Mouse (Mus musculus) 3134 (cell line): ENCODE measurements around the gene Dnajc7.
A peak's percentile ranks its signal among the peaks of the same experiment; 100 is the strongest.
"Not testable (repeated sequence)": the region's sequence is repeated elsewhere in the genome, so short reads cannot be mapped to it uniquely, and the experiment has no call there.

ENCODE experiments used
- DNase-seq: peaks from one replicate; pipeline ENCODE4 v3.0.0-alpha.2; 2011; ENCODE audit warnings: low spot score; ENCODE audit not compliant: insufficient read length; ENCODE audit errors: extremely low read depth

Dnajc7 gene

DNA sequence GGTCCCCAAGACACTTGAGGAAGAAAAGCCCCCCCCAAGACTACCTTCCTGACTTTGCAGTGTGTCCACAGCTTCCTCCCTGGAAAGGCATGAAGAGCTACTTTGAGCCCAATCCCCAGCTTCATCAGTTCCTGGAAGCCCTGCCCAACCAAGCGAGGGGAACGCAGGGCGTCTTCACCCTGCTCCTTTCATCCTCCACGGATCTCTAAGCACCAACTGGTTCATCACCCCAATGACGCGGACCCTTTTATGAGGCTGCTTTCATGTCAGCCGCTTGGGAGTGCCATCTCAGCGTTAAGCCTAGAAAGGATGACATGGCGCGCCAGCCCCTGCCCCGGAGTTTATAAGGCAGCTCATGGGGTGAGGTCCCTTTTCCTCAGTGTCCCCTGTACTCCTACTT, at the start of gene Dnajc7:
Gene Dnajc7 (minus strand): TSS at position 187 of the 400 bp plus-strand sequence.
- DNase-seq: no peak

DNA sequence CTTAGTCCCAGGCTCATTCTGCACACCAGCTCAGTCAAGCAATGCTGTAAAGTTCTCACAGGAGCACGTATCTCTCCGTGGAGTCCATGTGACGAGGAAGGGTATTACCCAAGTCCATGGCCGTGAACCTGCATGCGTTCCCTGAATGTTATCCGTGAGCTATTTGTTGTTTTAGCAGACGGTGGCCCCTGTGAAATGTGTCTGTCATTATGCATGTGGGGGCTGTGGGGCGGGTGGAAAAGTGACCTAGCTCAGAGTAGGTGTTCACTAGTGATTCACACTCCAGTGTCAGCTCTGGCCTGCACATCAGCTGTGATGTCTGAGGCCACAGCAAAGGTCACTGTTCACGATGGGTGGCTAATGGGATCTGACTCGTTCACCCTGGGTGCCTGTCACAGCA, 39.8 kb upstream of the Dnajc7 start:
- DNase-seq: no peak

DNA sequence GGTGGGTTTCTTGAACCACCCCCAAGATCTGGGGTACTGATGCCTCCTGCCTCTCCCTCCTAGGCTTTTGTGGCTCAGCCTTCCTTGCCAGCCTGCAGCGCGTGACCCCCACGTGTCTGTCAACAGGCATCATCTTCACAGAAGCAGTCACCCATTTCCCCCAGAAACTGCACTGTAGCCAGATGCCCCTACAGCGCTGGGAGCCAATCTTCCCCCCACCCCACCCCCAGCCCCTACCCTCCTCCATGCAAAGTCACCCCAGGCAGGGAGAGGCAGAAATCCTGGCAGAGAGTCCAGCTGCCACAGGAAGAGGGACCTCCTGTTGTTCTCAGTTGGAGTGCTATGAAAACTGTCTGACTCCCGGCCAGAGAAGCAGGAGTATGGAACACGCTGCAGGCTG, 36.5 kb upstream of the Dnajc7 start:
- no peak for DNase-seq

DNA sequence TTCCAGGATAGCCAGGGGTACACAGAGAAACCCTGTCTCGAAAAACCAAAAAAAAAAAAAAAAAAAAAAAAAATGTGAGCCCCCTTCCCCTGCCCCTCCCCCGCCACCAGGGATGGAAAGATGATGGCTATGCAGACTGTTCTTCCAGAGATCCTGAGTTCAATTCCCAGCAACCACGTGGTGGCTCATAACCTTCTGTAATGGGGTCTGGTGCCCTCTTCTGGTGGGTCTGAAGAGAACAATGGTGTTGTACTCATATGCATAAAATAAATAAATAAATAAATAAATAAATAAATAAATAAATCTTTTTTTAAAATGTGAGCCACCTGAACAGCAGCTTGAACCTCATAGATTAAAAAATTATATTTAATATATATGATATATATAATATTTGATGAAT, 35.6 kb upstream of the Dnajc7 start:
- DNase-seq: not testable (repeated sequence)

DNA sequence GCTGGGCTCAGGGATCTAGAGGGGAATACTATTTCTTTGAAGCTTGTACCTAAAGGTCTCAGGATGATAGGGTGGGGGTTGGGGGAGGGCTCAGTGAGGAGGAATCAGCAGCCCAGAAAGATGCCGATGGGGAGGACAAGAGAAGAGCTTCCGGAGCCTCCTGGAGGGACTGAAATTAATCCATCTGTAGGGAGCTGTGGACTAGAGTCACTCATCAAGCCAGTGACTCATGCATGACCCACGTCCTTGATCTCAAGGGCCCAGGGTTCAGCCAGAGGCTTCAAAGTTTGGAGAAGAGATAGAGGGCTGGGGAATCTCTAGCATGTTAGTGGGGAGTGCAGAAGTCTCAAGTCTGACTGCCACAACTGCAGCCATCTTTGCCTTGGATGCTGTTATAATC, 31.8 kb upstream of the Dnajc7 start:
- DNase-seq: no peak

DNA sequence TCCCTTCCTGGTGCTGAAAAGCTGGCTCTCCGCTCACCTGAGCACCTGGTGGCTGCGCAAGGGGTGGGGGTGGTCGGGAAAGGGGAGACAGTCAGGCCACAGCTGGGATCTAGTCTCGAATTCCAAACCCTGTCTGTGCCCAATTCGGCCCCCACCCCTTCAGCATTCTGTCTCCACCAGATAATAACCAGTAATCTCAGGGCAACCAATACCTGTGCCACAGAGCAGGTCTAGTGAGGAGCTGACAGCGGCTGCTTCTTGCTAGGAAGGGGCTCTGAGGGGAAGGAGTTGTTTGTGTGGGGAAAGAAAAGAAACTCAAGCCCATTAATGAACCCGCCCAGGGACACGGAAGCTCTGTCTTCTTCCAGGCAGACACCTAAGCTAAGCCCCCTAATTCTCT, 31.2 kb upstream of the Dnajc7 start:
- no peak for DNase-seq

DNA sequence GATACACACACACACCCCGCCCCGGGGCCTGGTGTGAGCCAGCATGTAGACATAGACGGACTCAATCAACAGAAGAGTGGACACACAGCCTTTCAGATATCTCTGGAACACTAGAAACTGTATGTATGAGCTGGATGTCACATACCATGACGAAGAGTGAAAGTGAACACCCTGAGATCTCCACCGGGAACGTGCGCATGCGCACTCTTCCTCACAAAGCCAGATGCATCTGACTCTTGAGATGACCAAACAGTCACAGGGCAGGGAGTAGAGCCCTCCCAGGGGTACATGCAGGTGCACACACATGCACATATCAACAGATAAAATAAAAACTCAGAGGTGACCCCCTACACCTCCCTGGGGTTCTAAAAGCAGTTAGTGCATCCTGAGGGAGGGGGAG, 28.4 kb upstream of the Dnajc7 start:
- no peak for DNase-seq

DNA sequence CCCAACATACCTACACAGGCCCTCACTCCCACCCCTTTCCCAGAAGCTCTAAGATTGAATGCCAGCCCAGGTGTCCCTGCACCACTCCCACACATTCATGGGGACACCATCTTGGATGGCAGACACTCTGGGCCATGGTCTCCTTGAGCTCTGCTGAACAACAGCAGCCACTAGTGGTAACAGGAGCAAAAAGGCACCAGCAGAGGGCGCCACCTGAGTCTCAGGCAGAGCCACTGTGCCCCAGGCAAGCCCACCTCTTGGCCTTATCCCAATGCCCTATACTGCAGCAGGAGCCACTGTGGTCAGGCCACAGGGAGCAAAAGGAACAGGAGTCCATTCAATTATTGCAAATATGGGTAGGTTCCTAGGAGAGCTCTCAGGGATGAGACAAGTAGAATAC, 26.3 kb upstream of the Dnajc7 start:
- no peak for DNase-seq

DNA sequence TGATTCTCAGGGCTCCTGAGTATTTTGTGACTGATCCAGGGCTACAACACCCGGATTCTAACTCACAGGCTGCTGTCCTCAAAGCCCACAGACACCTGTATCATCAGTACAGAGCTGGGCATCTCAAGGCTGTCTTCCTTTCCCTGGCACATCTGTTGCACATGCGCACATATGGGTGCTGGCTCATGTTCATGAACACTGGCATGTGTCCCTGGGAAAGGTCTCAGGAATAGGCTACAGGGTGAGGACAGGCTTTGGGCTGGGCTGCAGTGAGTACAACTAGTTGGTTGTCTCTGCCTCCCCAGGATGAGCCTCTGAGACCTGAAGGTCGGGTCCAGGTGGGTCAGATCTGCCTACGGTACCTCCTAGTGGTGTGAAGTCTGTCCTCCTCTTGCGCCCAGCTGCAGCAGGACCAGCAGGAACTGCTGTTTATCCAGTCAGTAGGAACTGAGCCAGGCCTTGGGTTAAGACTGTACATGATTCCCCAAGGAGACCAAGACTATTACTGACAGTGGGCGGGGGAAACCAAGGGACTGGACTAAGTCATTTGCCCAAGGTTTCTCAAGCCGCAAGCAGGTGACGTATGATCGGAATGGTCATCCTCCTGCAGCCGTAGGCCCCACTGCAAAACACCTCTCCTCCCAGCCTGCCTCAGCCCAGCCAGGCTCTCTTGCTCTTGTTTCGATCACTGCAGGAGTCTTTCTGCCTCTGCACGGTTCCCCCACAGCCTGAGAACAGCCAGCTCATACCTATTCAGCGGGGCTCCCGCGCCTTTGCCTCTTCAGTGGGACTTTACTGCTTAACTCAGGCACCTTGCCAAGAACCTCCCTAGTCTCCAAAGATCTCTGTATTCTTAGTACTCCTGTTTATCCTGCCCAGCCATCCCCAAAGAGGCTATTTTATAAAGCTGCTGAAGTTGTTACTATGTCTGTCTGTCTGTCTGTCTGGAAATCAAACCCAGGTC, 23.9 kb upstream of the Dnajc7 start:
- DNase-seq: no peak

DNA sequence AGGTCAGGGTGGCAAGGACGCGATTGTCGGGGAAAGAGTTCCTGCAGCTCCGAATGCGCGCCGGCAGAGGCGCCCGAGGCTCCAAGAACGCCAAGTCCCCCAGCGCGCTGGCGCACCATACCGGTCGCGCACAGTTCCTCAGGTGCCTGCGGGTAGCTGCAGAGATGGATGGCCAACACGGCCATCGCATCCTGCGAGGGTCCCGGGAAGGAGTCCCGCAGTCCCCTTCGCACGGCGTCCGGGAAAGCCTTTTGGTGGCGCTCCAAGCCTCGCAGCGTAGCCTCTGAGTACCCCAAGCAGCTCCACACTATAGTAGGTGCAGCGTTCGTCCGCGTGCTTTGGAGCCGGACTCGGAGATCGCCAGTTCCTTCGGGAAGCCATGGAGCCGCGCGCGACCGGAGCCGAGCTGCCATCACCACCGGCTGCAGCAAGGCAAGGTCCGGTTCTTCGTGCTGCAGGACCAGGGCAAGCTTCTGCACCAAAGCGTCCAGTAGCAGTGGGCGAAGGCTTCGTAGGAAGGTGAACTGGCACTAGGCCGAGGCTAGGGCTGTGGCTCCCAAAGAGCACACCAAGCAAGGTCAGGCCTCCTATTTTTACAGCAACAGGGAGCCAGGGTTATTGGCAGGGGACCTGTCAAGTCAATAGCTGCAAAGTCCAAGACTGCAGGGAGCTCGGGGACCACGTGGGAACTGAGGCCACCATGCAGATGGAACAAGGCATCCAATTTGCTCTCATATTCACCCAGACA, 20.4 kb upstream of the Dnajc7 start:
- DNase-seq: no peak

DNA sequence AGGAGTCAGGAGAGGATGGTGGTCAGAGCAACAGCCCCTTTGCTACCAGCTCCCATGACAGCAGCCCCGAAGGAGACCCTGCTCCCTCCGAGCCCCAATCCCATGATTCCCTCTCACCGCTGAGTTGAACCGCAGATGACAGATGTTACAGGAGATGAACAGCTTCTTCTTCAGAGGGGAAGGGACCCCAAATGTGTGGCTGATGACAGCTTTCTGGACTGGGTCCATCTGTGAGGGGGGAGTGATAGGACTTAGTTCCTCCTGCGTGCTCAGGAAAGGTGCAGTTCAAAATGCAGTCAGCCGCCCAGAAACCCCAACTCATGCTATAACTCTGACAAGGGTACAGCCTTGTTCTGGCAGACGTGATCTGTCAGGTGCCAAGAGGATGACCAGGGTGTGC, 14.6 kb upstream of the Dnajc7 start:
- no peak for DNase-seq

DNA sequence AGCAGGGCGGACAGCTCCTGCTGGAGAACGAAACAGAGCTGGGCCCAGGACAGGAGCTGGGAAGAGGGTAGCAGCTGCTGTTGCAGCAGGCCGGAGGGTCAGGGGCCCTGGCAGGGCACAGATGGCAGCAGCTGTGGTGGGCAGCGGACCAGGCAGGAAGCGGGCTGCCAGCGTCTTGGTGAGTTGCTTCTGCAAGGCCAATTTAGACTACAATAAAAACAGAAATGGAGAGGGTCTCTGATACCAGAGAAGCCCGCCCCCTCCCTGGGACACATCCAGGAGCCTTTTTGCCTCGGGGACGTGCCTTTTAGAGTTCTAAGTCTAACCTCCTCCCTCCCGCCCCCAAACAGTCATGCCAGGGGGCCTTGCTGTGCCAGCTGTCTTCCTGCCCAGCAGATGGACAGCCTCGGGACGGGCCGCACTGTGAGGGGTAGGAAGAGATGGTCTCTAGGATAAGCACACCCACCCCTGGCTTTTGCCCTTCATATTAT, 8.9 kb upstream of the Dnajc7 start:
- DNase-seq: no peak

DNA sequence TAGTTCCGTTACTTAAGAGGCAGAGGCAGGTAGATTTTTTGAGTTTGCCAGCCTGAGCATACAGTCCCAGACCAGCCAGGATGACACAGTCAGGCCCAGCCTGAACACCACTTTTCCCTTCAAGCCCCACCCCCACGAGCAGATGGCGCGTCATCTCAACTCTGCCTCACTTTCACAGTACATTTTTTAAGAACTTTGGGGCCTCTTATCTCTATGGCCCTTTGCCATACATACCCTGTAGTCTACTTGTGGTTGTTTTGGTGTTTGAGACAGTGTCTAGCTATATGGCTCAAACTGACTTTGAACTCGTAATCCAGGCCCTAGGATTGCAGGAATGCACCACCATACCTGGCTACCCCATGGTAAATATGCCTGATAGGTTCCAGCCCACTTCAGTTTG, 8.1 kb upstream of the Dnajc7 start:
- no peak for DNase-seq

DNA sequence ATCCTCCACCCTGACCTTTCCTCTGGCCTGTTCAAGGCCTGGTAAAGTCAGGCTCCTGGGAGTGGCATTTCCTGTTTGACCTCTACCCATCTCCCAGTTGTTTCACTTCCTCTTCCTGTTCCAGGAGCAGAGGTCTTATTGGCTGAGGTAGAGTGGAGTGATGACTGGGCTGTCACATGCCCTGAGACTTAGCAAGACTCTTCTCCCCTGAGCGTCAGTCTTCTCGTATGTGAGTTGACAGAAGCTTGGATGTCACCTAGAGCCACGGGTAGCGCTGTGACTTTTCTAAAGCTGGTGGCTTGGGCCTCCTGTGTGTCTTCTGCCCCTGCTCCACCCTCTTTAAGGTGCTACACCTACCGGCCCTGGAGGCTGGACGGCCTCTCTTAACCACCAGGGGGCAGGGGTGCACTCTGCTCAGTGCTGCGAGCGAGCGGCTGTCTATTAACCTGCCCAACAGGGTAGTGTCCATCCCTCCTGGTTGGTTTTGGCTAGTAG, 6.8 kb upstream of the Dnajc7 start:
- DNase-seq: peak; percentile 47

DNA sequence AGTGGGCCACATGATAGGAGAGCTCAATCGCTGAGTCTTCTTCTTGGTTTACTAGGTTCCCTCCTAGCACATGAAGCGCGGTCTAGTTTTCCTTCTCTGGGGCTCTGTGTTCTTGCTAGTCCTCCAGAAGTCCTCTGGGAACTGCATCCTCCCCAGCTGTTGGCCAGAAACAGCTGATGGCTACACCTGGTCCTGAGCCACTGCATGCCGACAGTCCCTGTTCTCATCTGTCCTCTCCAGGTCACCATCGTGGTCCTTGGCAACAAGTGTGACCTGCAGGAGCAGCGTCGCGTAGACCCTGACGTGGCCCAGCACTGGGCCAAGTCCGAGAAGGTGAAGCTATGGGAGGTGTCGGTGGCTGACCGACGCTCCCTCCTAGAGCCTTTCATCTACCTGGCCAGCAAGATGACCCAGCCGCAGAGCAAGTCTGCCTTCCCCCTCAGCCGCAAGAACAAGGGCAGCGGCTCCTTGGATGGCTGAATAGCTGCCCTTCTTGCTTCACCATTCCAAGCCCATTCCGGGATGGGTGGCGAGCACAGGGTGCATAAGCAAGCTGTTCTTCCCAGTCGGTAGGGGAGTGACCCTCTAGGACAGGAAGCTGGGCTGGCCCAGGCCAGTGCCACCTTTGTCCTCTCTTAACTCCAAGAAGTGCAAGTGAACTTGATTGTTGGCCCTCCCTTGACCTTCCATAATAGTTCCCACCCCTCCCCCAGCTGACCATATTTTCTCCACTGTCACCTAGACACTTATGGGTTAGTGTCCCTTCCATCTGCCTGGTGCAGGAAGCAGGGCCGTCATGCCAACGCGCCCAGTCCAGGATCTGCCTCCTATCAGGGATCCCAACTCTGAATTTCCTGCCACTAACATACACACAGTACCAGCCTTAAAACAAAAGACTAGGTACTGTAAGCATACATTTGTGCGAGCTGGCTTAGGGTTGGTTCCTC, 6.1 kb upstream of the Dnajc7 start:
- no peak for DNase-seq

DNA sequence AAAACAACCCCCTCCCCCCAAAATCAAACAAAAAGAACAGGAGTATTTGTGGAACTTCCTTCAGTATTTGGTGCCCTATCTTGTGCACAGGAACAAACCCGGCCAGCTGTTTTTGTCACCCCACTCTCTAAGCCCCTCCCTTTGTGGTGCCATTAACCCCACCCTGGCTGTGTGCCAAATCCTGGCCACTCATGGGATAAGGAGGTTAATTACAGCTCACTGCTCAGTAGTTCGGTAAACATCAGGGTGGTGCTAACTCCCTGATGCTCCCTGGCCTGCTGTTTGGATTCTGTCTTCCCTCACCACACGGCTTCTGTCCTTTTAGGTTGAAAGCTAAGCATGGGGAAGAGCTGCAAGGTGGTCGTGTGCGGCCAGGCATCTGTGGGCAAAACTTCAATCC, 3.9 kb upstream of the Dnajc7 start:
- DNase-seq: no peak

DNA sequence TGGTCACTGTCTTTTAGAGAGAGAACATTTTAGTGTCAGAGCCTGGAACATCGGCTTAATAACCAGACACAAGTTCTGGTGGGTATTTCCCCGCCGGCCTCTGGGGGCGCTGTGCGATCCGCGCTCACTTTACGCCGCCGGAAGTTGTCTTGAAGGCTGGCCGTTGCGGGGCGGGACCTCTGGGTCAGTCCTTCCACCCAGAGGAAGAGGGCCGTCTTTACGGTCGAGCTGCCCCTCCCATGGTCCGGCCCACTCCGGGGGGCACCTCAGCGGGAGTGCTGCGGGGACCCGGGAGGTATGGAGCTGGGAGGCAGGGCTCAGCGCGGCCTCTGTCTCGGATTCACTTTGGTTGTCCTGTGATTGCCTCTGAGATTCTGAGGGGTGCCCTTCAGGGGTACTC, 2.7 kb upstream of the Dnajc7 start:
- DNase-seq: peak; percentile 97

DNA sequence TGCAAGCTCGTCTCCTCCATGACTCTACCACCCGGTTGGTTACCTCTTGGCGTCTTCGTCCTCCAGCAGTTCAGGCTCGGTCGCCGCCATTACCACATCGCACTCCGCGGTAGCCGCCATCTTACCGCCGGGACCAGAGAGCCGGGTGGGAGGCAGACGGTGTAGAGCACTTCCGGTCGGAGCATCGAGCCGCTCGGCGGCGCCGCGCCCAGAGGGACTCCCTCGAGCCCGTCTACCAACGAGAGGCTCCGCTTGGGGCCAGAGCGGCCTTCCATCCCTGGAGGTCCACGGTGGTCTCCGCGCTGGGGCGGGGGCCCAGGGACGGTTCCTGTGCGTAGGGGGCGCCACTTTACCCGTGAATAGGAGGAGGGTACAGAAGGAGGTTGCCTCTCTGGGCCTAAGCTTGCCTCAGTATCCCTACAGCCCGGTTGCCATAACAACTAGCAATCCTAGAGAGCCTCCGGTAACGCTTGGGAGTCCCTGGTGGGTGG, 438 bp downstream of the Dnajc7 start:
- DNase-seq: peak; percentile 93

DNA sequence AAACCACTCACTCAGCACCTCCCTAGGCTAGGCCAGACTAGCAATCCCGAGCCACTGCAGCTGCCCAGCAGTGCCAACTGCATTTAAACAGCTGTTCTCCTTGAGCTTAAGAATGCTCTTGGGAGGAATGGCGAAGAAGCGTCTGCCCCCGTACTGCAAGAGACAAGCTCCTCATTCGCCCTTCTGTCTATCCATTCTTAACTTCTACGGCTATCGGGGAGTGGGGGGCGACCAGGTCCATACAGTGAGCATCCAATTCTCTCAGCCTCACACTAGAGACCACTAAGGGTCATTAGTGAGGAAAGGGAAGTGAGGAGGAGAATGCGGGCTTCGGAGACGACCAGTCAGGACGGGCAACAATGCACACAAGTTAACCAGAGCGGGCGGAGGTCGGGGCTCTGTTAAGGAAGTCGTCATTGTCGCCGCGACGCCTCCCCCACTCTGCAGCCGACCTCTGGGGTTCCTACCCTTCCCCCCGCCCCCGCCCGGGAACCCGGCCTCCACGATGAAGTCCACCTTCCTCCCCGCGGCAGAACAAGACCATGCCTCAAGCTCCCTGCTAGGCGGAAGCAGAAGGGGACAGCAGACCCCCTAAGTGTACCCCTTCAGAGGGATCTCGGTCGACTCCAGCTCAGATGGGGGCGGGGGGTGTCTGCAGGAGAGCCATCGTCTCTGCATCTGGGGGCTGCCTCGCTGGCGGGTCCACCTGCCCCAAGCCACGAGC, 1.0 kb downstream of the Dnajc7 start, which contains the start of gene Nkiras2:
Gene Nkiras2 (plus strand): TSS at position 484 of the 724 bp plus-strand sequence.
- DNase-seq: no peak

DNA sequence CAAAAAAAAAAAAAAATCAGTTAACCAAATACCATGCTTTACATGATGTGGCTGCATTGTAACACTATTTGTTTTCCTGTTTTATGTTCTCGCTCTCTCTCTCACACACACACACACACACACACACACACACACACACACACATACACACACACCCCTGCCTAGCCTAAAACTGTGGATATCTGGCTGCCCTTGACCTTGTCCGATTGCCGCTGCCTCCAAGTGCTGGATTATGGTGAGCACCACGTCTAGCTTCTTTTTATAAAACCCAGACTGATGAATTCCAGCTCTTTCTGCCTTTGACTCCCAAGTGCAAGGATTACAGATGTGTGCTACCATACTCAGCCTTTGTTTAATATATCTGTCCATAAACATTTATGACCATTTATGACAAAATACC, 2.5 kb downstream of the Dnajc7 start:
- no peak for DNase-seq
